Comparison of ENCODE assay signal across 8 mouse cellular contexts in the genomic region with DNA sequence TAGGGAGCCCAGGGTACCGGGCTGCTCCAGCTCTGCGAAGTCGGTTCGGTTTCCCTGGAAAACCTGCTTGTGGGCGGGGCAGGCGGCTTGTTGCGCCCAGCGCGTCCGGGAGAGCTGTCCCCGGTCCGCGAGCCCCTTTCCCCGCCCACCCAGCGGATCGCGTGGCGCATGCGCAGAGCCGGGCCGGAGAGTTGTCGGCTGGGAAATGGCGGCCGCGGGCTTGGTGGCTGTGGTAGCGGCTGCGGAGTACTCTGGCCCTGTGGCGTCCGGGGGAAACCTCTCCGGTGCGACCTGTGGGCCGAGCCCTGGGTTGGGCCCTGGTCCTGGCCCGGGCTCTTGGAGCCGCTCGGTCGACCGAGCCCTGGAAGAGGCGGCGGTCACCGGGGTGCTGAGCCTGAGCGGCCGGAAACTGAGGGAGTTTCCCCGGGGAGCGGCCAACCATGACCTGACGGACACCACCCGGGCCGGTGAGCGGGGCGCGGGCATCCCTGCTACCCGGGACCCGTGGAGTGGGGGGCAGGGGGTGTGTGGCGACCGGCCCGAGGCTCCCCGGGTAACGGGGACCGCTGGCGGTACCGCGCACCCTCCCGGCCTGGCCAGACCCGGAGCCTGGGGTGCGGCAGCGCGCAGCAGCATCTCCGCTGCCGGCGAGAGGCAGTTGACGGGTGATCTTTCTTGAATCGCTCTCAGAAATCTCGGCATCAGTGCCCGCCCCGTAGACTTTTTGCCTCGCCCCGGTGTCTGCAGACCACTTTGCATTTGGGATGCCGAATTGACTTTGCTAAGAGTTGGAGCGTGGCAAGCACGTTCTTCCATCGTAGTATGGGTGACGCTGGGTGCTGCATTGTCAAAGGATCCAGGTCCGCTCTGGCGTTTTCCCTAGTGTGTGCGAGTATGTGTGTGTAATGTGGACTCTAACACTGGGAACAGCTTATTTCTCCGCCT. TPM values are rescaled to one million over a fixed set of nuclear protein-coding genes. Genes with fewer than 3 reads are reported as not detected.
DNase-seq lines count a peak whose midpoint lies in the region; ATAC-seq and TF ChIP-seq lines count a peak whose summit lies in the region.

Gene Lrch3 (plus strand): TSS at position 164 of the 945 bp plus-strand sequence.

- peak within 1 kb of the TSS; percentile 52 for H3K4me2 ChIP-seq in forebrain, postnatal 0 days (ENCODE audit: low read depth)
- peak within 1 kb of the TSS; percentile 70 for H3K4me2 ChIP-seq in lung, embryonic 15.5 days

- H3K4me3 ChIP-seq in G1E (ENCODE audit: low read depth, low read length) = peak within 1 kb of the TSS; percentile 96
- peak within 1 kb of the TSS; percentile 97 for H3K4me3 ChIP-seq in forebrain, postnatal 0 days (ENCODE audit: low read depth, low read length)
- H3K4me3 ChIP-seq in lung, embryonic 15.5 days = peak within 1 kb of the TSS; percentile 90

- peak within 1 kb of the TSS; percentile 88 for H3K27ac ChIP-seq in forebrain, postnatal 0 days (ENCODE audit: low read depth, low read length)
- H3K27ac ChIP-seq in lung, embryonic 15.5 days = peak within 1 kb of the TSS; percentile 62

- peaks cover 21% of the 10 kb centered on the region for H3K4me1 ChIP-seq in G1E (ENCODE audit: insufficient read depth, low read depth, low read length)
- H3K4me1 ChIP-seq in forebrain, postnatal 0 days (ENCODE audit: insufficient read depth) = peaks cover 8% of the 10 kb centered on the region
- H3K4me1 ChIP-seq in lung, embryonic 15.5 days = peaks cover 3% of the 10 kb centered on the region

- TF ChIP-seq CTCF in G1E (IDR thresholded peaks at IDR 0.05; ENCODE audit: low read depth, low read length) = no peak
- no peak; the same call in 1 of the 2 replicates for TF ChIP-seq CTCF in forebrain, postnatal 0 days (IDR thresholded peaks at IDR 0.05; ENCODE audit: low read depth)

- DNase-seq in G1E (ENCODE audit: low spot score) = peak; percentile 92
- peak; percentile 96 to 97 for DNase-seq in cerebellum, adult 18-20 months
- peak; percentile 94 for DNase-seq in forebrain, postnatal 0 days
- DNase-seq in heart, postnatal 4 days = peak; percentile 98
- DNase-seq in layer of hippocampus, adult 8-10 months (ENCODE audit: low spot score in 2 of 2) = peak; percentile 81 to 91
- DNase-seq in ovary, adult 18-20 months (ENCODE audit: low spot score) = peak; percentile 89
- DNase-seq in thymus, postnatal 0 days (ENCODE audit: low spot score) = peak; percentile 93

- no peaks in the 10 kb centered on the region for H3K27me3 ChIP-seq in G1E (ENCODE audit: insufficient read depth, low read length)
- H3K27me3 ChIP-seq in forebrain, postnatal 0 days (ENCODE audit: insufficient read depth, low read length) = no peaks in the 10 kb centered on the region
- no peaks in the 10 kb centered on the region for H3K27me3 ChIP-seq in lung, embryonic 15.5 days

- peaks cover 13% of the 10 kb centered on the region for H3K36me3 ChIP-seq in G1E (replicated peaks)
- H3K36me3 ChIP-seq in forebrain, postnatal 0 days (ENCODE audit: insufficient read depth) = no peaks in the 10 kb centered on the region
- H3K36me3 ChIP-seq in lung, embryonic 15.5 days = no peaks in the 10 kb centered on the region

- ATAC-seq in G1E (ENCODE audit: extremely low read depth, insufficient number of reproducible peaks, low FRiP score, poor library complexity, severe bottlenecking) = peak; percentile 28
- ATAC-seq in forebrain, postnatal 0 days = peak; percentile 96
- peak; percentile 96 for ATAC-seq in lung, embryonic 15.5 days (ENCODE audit: borderline replicate concordance, extremely low read depth, low FRiP score, low TSS enrichment)

- WGBS in forebrain, postnatal 0 days = 3% methylated on average over 77 of the region's 85 CpGs
- under 1% methylated on average over 79 of the region's 85 CpGs for WGBS in lung, embryonic 15.5 days

- H3K9ac ChIP-seq in forebrain, postnatal 0 days = peak within 1 kb of the TSS; percentile 92
- peak within 1 kb of the TSS; percentile 75 for H3K9ac ChIP-seq in lung, embryonic 15.5 days

- H3K9me3 ChIP-seq in G1E (replicated peaks) = no peaks in the 10 kb centered on the region
- H3K9me3 ChIP-seq in forebrain, postnatal 0 days (ENCODE audit: low read length) = no peaks in the 10 kb centered on the region
- H3K9me3 ChIP-seq in lung, embryonic 15.5 days = no peaks in the 10 kb centered on the region

RNA-seq across cellular contexts. Expression of gene Lrch3, which starts in this region (rescaled TPM):
- 77.1 and 91.9 TPM in 2 replicates for total RNA-seq in G1E (2014; fragmentation: Nextera tagmentation)
- 31.8 and 33.1 TPM in 2 replicates for total RNA-seq in G1E (2017)
- 9.1 and 9.9 TPM in 2 replicates for polyA plus RNA-seq in G1E (2012)
- 41.5 and 50.3 TPM in 2 replicates for total RNA-seq in forebrain, postnatal 0 days (2014; rRNA removed)
- 10.6 and 19.6 TPM in 2 replicates for polyA plus RNA-seq in forebrain, postnatal 0 days (2015; fragmentation: Nextera tagmentation; extraction: Ambion mirVana)
- total RNA-seq in heart, postnatal 4 days (2021) = 10 to 100 TPM; 29.0 to 30.9 TPM
- total RNA-seq in layer of hippocampus, adult 8-10 months (2022) = 10 to 100 TPM; 35.9 to 54.4 (median 46.4) TPM
- polyA plus RNA-seq in lung, embryonic 15.5 days (2015; fragmentation: Nextera tagmentation; extraction: Ambion mirVana) = 20.4 and 21.6 TPM in 2 replicates
- 18.3 and 21.5 TPM in 2 replicates for polyA plus RNA-seq in thymus, postnatal 0 days (2015; fragmentation: Nextera tagmentation; extraction: Ambion mirVana)

Comparison
In these comparisons a context has a peak if more than half of its experiments do, and no peak if none do; other contexts are left out.
1. Peak in every context shown above with its lines: DNase-seq, ATAC-seq, H3K4me3 ChIP-seq and H3K27ac ChIP-seq.
2. ATAC-seq: peak in every context shown above with its lines; median percentile 96 in forebrain, postnatal 0 days; 96 in lung, embryonic 15.5 days; 28 in G1E.